Mouse (Mus musculus): ENCODE data around the gene Ankfy1.

GRCm38 (mm10) chr11:72686697-72687096, 3.1 kb upstream of the Ankfy1 start:
- TF ChIP-seq CTCF (IDR thresholded peaks at IDR 0.05; ENCODE audit: low read depth) = no peak
- TF ChIP-seq EP300 (IDR thresholded peaks at IDR 0.05; ENCODE audit: low read depth) = peak; percentile 88
